Mouse (Mus musculus) hindbrain, embryonic 14.5 days (tissue): ENCODE results near the gene Plekhh2. TPM values are rescaled to one million over a fixed set of nuclear protein-coding genes. Genes with fewer than 3 reads are reported as not detected.

ENCODE experiments used
- ATAC-seq: fragments of 200-750 bp; cut with Nextera tagmentation; 2 replicates; pipeline ENCODE4 v1.8.0; 2017; ENCODE audit warnings: moderate number of reproducible peaks, mild to moderate bottlenecking, moderate TSS enrichment, moderate library complexity; ENCODE audit not compliant: low FRiP score
- DNase-seq: peaks from one replicate; pipeline ENCODE4 v3.0.0-alpha.2; 2015; ENCODE audit warnings: low spot score
- H3K27ac ChIP-seq: fragments of 300-500 bp; sonication (generic); 2 replicates; pipeline ENCODE4 v1.5.1; 2014; ENCODE audit warnings: mild to moderate bottlenecking, moderate library complexity
- H3K27me3 ChIP-seq: fragments of 300-500 bp; sonication (generic); 2 replicates; pipeline ENCODE4 v1.6.1; 2014; ENCODE audit warnings: mild to moderate bottlenecking, low read length, mixed read lengths; ENCODE audit not compliant: control insufficient read depth, insufficient read depth
- H3K36me3 ChIP-seq: fragments of 300-500 bp; sonication (generic); replicated peaks from 2 replicates; pipeline ENCODE4 v1.6.1; 2014; ENCODE audit not compliant: control insufficient read depth, insufficient read depth
- H3K4me1 ChIP-seq: fragments of 300-500 bp; sonication (generic); replicated peaks from 2 replicates; pipeline ENCODE4 v1.6.1; 2014; ENCODE audit warnings: antibody characterized with exemption, low read length, mixed read lengths; ENCODE audit not compliant: control insufficient read depth, insufficient read depth
- H3K4me2 ChIP-seq: fragments of 300-500 bp; sonication (generic); replicated peaks from 2 replicates; pipeline ENCODE4 v1.6.1; 2014; ENCODE audit warnings: mild to moderate bottlenecking, moderate library complexity
- H3K4me3 ChIP-seq: fragments of 300-500 bp; sonication (generic); replicated peaks from 2 replicates; pipeline ENCODE4 v1.5.1; 2014; ENCODE audit warnings: mild to moderate bottlenecking, low read length
- H3K9ac ChIP-seq: fragments of 300-500 bp; sonication (generic); 2 replicates; pipeline ENCODE4 v1.6.1; 2014
- H3K9me3 ChIP-seq: fragments of 300-500 bp; sonication (generic); 2 replicates; pipeline ENCODE4 v1.6.1; 2016; ENCODE audit warnings: low read length; ENCODE audit not compliant: control insufficient read depth
- WGBS: fragments of 180-500 bp; shearing (Covaris S2); extraction: QIAGEN DNeasy Blood & Tissue Kit; methylation state at CpG from one replicate; pipeline ENCODE4 v1.1.7; 2014; 5-methylcytosine and 5-hydroxymethylcytosine counted together
- polyA plus RNA-seq: library from polyadenylated mRNA; unstranded; fragments of >200 nt; fragmentation: Nextera tagmentation; extraction: Ambion mirVana; gene quantifications from 2 replicates; pipeline ENCODE4 v1.2.1, GENCODE M21; 2014

Gene Plekhh2
- polyA plus RNA-seq, 1 experiment from 2014 or later = 2.6 TPM

GRCm38 (mm10) chr17:84532909-84533499 lies 21.3 kb downstream of the Plekhh2 start:
- WGBS = 61% methylated on average over 8 of the region's 8 CpGs
- Histone ChIP-seq H3K4me3 (no peak overlapping the region), H3K27me3 (no peaks in the 10 kb centered on the region), H3K4me2 (no peak overlapping the region), H3K9ac (no peak overlapping the region), H3K9me3 (no peaks in the 10 kb centered on the region), H3K27ac (no peak overlapping the region), H3K4me1 (peaks cover 18% of the 10 kb centered on the region), H3K36me3 (no peaks in the 10 kb centered on the region)
- ATAC-seq = no peak
- DNase-seq = no peak

DNA sequence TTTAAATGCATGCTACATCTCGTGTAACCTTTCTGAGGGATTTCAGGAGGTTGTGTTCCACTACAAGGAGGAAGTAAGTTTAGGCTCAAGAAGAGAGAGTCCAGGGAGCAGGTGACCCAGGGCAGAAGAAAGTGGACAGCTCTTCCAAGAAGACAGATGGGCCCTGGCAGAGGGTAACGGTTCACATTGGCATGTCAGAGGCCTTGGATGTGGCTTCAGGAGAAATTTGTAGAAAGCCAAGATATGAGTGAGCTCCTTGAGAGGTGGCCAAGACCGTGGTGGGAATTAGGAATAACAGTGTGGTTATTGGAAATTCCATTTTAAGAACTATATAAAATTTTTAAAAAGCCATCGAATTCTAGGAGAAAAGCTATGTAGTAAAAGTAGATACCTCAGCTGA lies 22.1 kb downstream of the Plekhh2 start:
- Histone ChIP-seq H3K4me2 (no peak overlapping the region), H3K4me3 (no peak overlapping the region), H3K4me1 (peaks cover 18% of the 10 kb centered on the region), H3K27me3 (no peaks in the 10 kb centered on the region), H3K36me3 (no peaks in the 10 kb centered on the region), H3K9me3 (no peaks in the 10 kb centered on the region), H3K27ac (no peak overlapping the region), H3K9ac (no peak overlapping the region)
- ATAC-seq (no peak), DNase-seq (no peak)
- WGBS = 87% methylated on average over 4 of the region's 4 CpGs

GRCm38 (mm10) chr17:84534632-84535031 lies 22.9 kb downstream of the Plekhh2 start:
- DNase-seq (no peak), ATAC-seq (no peak)
- peaks cover 18% of the 10 kb centered on the region for H3K4me1 ChIP-seq
- no peaks in the 10 kb centered on the region for H3K27me3 ChIP-seq
- no peak overlapping the region for H3K4me3 ChIP-seq
- no peaks in the 10 kb centered on the region for H3K9me3 ChIP-seq
- no peaks in the 10 kb centered on the region for H3K36me3 ChIP-seq
- H3K27ac ChIP-seq = no peak overlapping the region
- no peak overlapping the region for H3K9ac ChIP-seq
- no peak overlapping the region for H3K4me2 ChIP-seq
- WGBS = 89% methylated on average over 2 of the region's 2 CpGs

DNA sequence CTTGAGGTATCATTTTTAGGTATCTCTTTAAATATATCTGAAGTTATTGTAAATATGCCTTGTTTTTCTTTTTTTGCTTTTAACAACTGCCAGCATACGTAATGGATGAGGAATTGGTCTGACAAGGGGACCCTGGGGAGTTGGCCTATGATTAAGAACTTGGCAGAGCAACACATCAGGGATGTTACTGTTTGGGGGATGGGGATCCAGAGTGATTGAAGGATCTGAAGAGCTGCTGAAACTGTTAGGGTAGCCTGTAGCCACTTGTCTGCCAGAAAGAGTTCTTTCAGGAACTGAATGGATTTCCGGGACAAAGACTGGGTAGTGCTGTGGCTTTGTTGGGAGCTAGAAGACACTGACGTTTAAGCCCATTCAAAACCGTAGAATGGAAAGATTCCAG lies 23.5 kb downstream of the Plekhh2 start:
- H3K4me2 ChIP-seq = no peak overlapping the region
- no peak overlapping the region for H3K27ac ChIP-seq
- H3K9ac ChIP-seq = no peak overlapping the region
- WGBS = 37% methylated on average over 4 of the region's 4 CpGs
- H3K9me3 ChIP-seq = no peaks in the 10 kb centered on the region
- ATAC-seq (no peak), DNase-seq (no peak)
- H3K4me3 ChIP-seq = no peak overlapping the region
- H3K36me3 ChIP-seq = no peaks in the 10 kb centered on the region
- peaks cover 18% of the 10 kb centered on the region for H3K4me1 ChIP-seq
- H3K27me3 ChIP-seq = no peaks in the 10 kb centered on the region

DNA sequence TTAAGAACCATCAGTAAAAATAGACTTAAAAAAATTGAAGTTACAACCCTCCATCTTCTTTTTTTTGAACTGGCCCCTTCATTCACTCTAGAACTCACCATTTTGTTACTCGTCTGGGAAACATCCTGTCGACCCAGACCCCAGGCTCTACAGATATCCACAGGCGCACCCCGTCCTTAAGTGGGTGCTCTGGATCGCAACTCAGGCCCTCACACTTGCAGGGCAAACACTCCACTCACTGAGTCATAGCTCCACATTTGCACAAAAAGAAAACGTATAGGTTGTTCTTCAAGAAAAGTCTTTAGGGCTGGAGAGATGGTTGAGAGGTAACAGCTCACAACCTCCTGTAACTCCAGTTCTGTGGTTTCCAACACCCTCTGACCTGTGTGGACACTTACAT lies 25.6 kb downstream of the Plekhh2 start:
- Histone ChIP-seq H3K9me3 (no peaks in the 10 kb centered on the region), H3K4me2 (no peak overlapping the region), H3K9ac (no peak overlapping the region), H3K4me1 (peaks cover 15% of the 10 kb centered on the region), H3K27me3 (no peaks in the 10 kb centered on the region), H3K4me3 (no peak overlapping the region), H3K27ac (no peak overlapping the region), H3K36me3 (no peaks in the 10 kb centered on the region)
- no peak for ATAC-seq
- WGBS = 96% methylated on average over 6 of the region's 6 CpGs
- DNase-seq = no peak

DNA sequence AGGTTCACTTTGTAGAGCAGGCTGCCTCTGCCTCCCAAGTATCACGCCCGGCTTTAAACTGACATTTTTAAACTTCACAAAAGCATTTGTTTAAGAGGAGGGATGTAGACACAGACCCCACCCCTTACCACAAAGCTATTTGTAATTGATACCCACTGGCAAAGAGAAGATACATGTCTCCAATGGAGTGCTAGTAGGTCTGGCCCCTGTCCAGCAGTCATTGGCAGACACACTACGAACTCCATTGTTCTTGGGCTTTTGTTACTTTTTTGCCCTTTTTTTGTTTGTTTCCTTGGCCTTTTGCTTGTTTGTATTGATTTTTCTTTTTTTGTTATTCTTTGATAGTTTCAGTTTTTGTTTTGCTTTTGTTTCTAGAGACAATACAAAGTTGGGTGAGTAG lies 26.3 kb downstream of the Plekhh2 start:
- H3K36me3 ChIP-seq = no peaks in the 10 kb centered on the region
- no peak overlapping the region for H3K27ac ChIP-seq
- H3K27me3 ChIP-seq = no peaks in the 10 kb centered on the region
- DNase-seq (no peak), ATAC-seq (no peak)
- peaks cover 9% of the 10 kb centered on the region; the same call in 1 of the 2 replicates for H3K4me1 ChIP-seq
- no peak overlapping the region for H3K4me2 ChIP-seq
- no peaks in the 10 kb centered on the region for H3K9me3 ChIP-seq
- WGBS = 63% methylated on average over 3 of the region's 3 CpGs
- no peak overlapping the region for H3K4me3 ChIP-seq
- H3K9ac ChIP-seq = no peak overlapping the region

DNA sequence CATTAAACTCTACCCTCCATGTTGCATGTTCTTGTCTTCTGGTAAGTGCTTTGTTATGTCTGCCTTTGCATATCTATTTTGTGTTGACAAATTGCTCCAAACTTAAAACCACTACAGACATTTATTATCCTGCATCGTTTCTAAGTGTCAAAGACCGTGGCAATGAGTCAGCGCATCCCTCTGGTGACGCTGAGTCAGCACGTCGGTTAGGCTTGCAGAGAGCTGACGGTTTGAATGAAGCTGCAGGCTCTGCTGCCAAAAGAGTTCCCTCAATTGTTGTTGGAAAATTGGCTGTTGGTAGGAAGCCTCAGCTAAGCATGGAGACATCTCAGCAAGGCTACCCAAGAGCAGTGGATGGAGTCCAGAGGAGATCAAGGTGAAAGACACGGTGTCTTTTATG lies 28.9 kb downstream of the Plekhh2 start:
- Histone ChIP-seq H3K27ac (no peak overlapping the region), H3K4me2 (no peak overlapping the region), H3K9me3 (no peaks in the 10 kb centered on the region), H3K27me3 (no peaks in the 10 kb centered on the region), H3K4me3 (no peak overlapping the region), H3K36me3 (no peaks in the 10 kb centered on the region), H3K9ac (no peak overlapping the region), H3K4me1 (no peaks in the 10 kb centered on the region)
- DNase-seq (no peak), ATAC-seq (no peak)
- 83% methylated on average over 8 of the region's 8 CpGs for WGBS

- DNase-seq = peak; percentile 66
- Histone ChIP-seq H3K9ac (no peak overlapping the region), H3K36me3 (no peaks in the 10 kb centered on the region), H3K4me3 (no peak overlapping the region), H3K4me2 (peak overlapping the region; percentile 36), H3K4me1 (peaks cover 24% of the 10 kb centered on the region), H3K27me3 (no peaks in the 10 kb centered on the region), H3K27ac (peak overlapping the region; percentile 86), H3K9me3 (no peaks in the 10 kb centered on the region)
- 34% methylated on average over 5 of the region's 5 CpGs for WGBS
- peak; percentile 93 for ATAC-seq
Measured at GRCm38 (mm10) chr17:84550902-84551877, 39.5 kb downstream of the Plekhh2 start.

- no peak overlapping the region for H3K4me3 ChIP-seq
- H3K36me3 ChIP-seq = no peaks in the 10 kb centered on the region
- H3K4me1 ChIP-seq = peaks cover 24% of the 10 kb centered on the region
- WGBS = 24% methylated on average over 5 of the region's 5 CpGs
- H3K27ac ChIP-seq = peak overlapping the region; percentile 86
- no peak overlapping the region for H3K9ac ChIP-seq
- peak; percentile 36 for DNase-seq
- no peak for ATAC-seq
- H3K27me3 ChIP-seq = no peaks in the 10 kb centered on the region
- no peaks in the 10 kb centered on the region for H3K9me3 ChIP-seq
- no peak overlapping the region for H3K4me2 ChIP-seq
Measured at GRCm38 (mm10) chr17:84552230-84552629, 40.5 kb downstream of the Plekhh2 start.
